Mouse (Mus musculus) G1E (cell line): Measurements from ENCODE around the gene Apoo.

ENCODE experiments used
- CTCF ChIP-seq: IDR thresholded peaks from 2 replicates; pipeline ENCODE4 v1.5.1; 2012; ENCODE audit warnings: low read depth, low read length, inconsistent platforms, mixed read lengths
- GATA1 ChIP-seq: IDR thresholded peaks from 2 replicates; pipeline ENCODE4 v1.6.1; 2012; ENCODE audit warnings: borderline replicate concordance, low read length, inconsistent platforms, mixed read lengths
- POLR2AphosphoS5 ChIP-seq: IDR thresholded peaks from 2 replicates; pipeline ENCODE4 v1.6.1; 2012; ENCODE audit warnings: low read depth, low read length, inconsistent platforms; ENCODE audit not compliant: insufficient replicate concordance

GRCm38 (mm10) chrX:94321036-94321902 is 45.6 kb upstream of the Apoo start:
- TF ChIP-seq CTCF (no peak), GATA1 (no peak), POLR2AphosphoS5 (no peak)
